Mouse (Mus musculus) brain, embryonic 18.5 days (tissue): ENCODE results near the gene Smg6.

Source experiments
- DNase-seq: peaks from one replicate; pipeline ENCODE4 v3.0.0-alpha.2; 2012; ENCODE audit warnings: low read depth, low spot score

Smg6 gene

GRCm38 (mm10) chr11:75190905-75191441, 265.4 kb downstream of the Smg6 start, which contains the start of gene Dph1:
Dph1 (minus strand) TSS chr11:75191241.
- no peak for DNase-seq

- no peak for DNase-seq
Measured at GRCm38 (mm10) chr11:75191841-75192240, 266.2 kb downstream of the Smg6 start.

GRCm38 (mm10) chr11:75192336-75193214, 267.0 kb downstream of the Smg6 start:
- no peak for DNase-seq

- no peak for DNase-seq
Measured at GRCm38 (mm10) chr11:75193256-75194071, 267.8 kb downstream of the Smg6 start, which contains the start of gene Rtn4rl1. Rtn4rl1 (plus strand) TSS chr11:75193783.

- no peak for DNase-seq
Measured at GRCm38 (mm10) chr11:75194121-75194849, 268.7 kb downstream of the Smg6 start.

GRCm38 (mm10) chr11:75194850-75195461, 269.3 kb downstream of the Smg6 start:
- no peak for DNase-seq

GRCm38 (mm10) chr11:75196131-75196530, 270.5 kb downstream of the Smg6 start:
- no peak for DNase-seq

- DNase-seq, result no peak
Measured at GRCm38 (mm10) chr11:75197956-75198355, 272.3 kb downstream of the Smg6 start.

- no peak for DNase-seq
Measured at GRCm38 (mm10) chr11:75198792-75199191, 273.2 kb downstream of the Smg6 start.

- DNase-seq, result no peak
Measured at GRCm38 (mm10) chr11:75199951-75200350, 274.3 kb downstream of the Smg6 start.

GRCm38 (mm10) chr11:75200935-75201334, 275.3 kb downstream of the Smg6 start:
- no peak for DNase-seq

GRCm38 (mm10) chr11:75201721-75202120, 276.1 kb downstream of the Smg6 start:
- no peak for DNase-seq

- DNase-seq, result no peak
Measured at GRCm38 (mm10) chr11:75203926-75204325, 278.3 kb downstream of the Smg6 start.

GRCm38 (mm10) chr11:75204472-75204871, 278.8 kb downstream of the Smg6 start:
- DNase-seq, result no peak

- no peak for DNase-seq
Measured at GRCm38 (mm10) chr11:75206347-75206746, 280.7 kb downstream of the Smg6 start.

GRCm38 (mm10) chr11:75209363-75209762, 283.7 kb downstream of the Smg6 start:
- no peak for DNase-seq

- DNase-seq, result no peak
Measured at GRCm38 (mm10) chr11:75210093-75210492, 284.5 kb downstream of the Smg6 start.

GRCm38 (mm10) chr11:75210755-75211154, 285.1 kb downstream of the Smg6 start:
- no peak for DNase-seq

- no peak for DNase-seq
Measured at GRCm38 (mm10) chr11:75212031-75212667, 286.5 kb downstream of the Smg6 start.

- no peak for DNase-seq
Measured at GRCm38 (mm10) chr11:75212876-75213275, 287.3 kb downstream of the Smg6 start.
